Mouse (Mus musculus): ENCODE measurements around the gene Galntl6. TPM values are rescaled to one million over a fixed set of nuclear protein-coding genes. Genes with fewer than 3 reads are reported as not detected.

Gene Galntl6
- 0.33 and 0.75 TPM in 2 replicates for polyA plus RNA-seq (2014; fragmentation: Nextera tagmentation; extraction: Ambion mirVana)

- H3K36me3 ChIP-seq (ENCODE audit: control insufficient read depth, insufficient read depth, low read length): no peaks in the 10 kb centered on the region
- H3K27me3 ChIP-seq (ENCODE audit: control insufficient read depth, insufficient read depth, low read length): peaks cover 12% of the 10 kb centered on the region
- peak within 1 kb of the TSS; percentile 51 for H3K9ac ChIP-seq (ENCODE audit: low read length)
- H3K4me3 ChIP-seq (ENCODE audit: low read depth, low read length): peak within 1 kb of the TSS; percentile 59
- peak within 1 kb of the TSS; percentile 99 for H3K4me2 ChIP-seq
- DNase-seq (ENCODE audit: low spot score, missing footprints) (peak; percentile 94), ATAC-seq (ENCODE audit: low FRiP score) (peak; percentile 74)
- no peak within 1 kb of the TSS for H3K27ac ChIP-seq (ENCODE audit: low read depth, low read length)
- no peaks in the 10 kb centered on the region for H3K9me3 ChIP-seq (ENCODE audit: control insufficient read depth, low read length)
- H3K4me1 ChIP-seq (ENCODE audit: control insufficient read depth, insufficient read depth, low read length): peaks cover 4% of the 10 kb centered on the region
- under 1% methylated on average over 36 of the region's 37 CpGs for WGBS
These were observed at the start of gene Galntl6 for GRCm38 (mm10) chr8:58912196-58912839. Gene Galntl6, minus strand, starts transcription at chr8:58912640.

- Histone ChIP-seq H3K9ac (ENCODE audit: low read length) (no peak overlapping the region), H3K4me2 (no peak overlapping the region), H3K9me3 (ENCODE audit: control insufficient read depth, low read length) (no peaks in the 10 kb centered on the region), H3K27ac (ENCODE audit: low read depth, low read length) (no peak overlapping the region), H3K36me3 (ENCODE audit: control insufficient read depth, insufficient read depth, low read length) (no peaks in the 10 kb centered on the region), H3K4me3 (ENCODE audit: low read depth, low read length) (no peak overlapping the region), H3K4me1 (ENCODE audit: control insufficient read depth, insufficient read depth, low read length) (no peaks in the 10 kb centered on the region), H3K27me3 (ENCODE audit: control insufficient read depth, insufficient read depth, low read length) (no peaks in the 10 kb centered on the region)
- 71% methylated on average over 5 of the region's 5 CpGs for WGBS
- ATAC-seq (ENCODE audit: low FRiP score) (peak; percentile 24; the same call in 1 of the 2 replicates), DNase-seq (ENCODE audit: low spot score, missing footprints) (no peak)
These were observed 44.8 kb upstream of the Galntl6 start for GRCm38 (mm10) chr8:58957195-58957739.

GRCm38 (mm10) chr8:58943773-58944172 lies 31.3 kb upstream of the Galntl6 start:
- H3K27ac ChIP-seq (ENCODE audit: low read depth, low read length): no peak overlapping the region
- 93% methylated on average over 4 of the region's 4 CpGs for WGBS
- H3K36me3 ChIP-seq (ENCODE audit: control insufficient read depth, insufficient read depth, low read length): no peaks in the 10 kb centered on the region
- no peak for ATAC-seq (ENCODE audit: low FRiP score)
- H3K4me3 ChIP-seq (ENCODE audit: low read depth, low read length): no peak overlapping the region
- no peaks in the 10 kb centered on the region for H3K27me3 ChIP-seq (ENCODE audit: control insufficient read depth, insufficient read depth, low read length)
- H3K4me2 ChIP-seq: no peak overlapping the region
- no peak for DNase-seq (ENCODE audit: low spot score, missing footprints)
- H3K9ac ChIP-seq (ENCODE audit: low read length): no peak overlapping the region
- H3K9me3 ChIP-seq (ENCODE audit: control insufficient read depth, low read length): no peaks in the 10 kb centered on the region
- H3K4me1 ChIP-seq (ENCODE audit: control insufficient read depth, insufficient read depth, low read length): no peaks in the 10 kb centered on the region

GRCm38 (mm10) chr8:58931066-58931465 lies 18.6 kb upstream of the Galntl6 start:
- DNase-seq (ENCODE audit: low spot score, missing footprints) (no peak), ATAC-seq (ENCODE audit: low FRiP score) (no peak)
- no peaks in the 10 kb centered on the region for H3K36me3 ChIP-seq (ENCODE audit: control insufficient read depth, insufficient read depth, low read length)
- H3K27ac ChIP-seq (ENCODE audit: low read depth, low read length): no peak overlapping the region
- H3K4me3 ChIP-seq (ENCODE audit: low read depth, low read length): no peak overlapping the region
- H3K9me3 ChIP-seq (ENCODE audit: control insufficient read depth, low read length): no peaks in the 10 kb centered on the region
- H3K27me3 ChIP-seq (ENCODE audit: control insufficient read depth, insufficient read depth, low read length): no peaks in the 10 kb centered on the region
- no peaks in the 10 kb centered on the region for H3K4me1 ChIP-seq (ENCODE audit: control insufficient read depth, insufficient read depth, low read length)
- no peak overlapping the region for H3K4me2 ChIP-seq
- 78% methylated on average over 1 of the region's 1 CpGs for WGBS
- H3K9ac ChIP-seq (ENCODE audit: low read length): no peak overlapping the region

GRCm38 (mm10) chr8:58915142-58915541 lies 2.7 kb upstream of the Galntl6 start:
- Histone ChIP-seq H3K27me3 (ENCODE audit: control insufficient read depth, insufficient read depth, low read length) (peaks cover 12% of the 10 kb centered on the region), H3K4me2 (no peak overlapping the region), H3K9ac (ENCODE audit: low read length) (no peak overlapping the region), H3K4me3 (ENCODE audit: low read depth, low read length) (no peak overlapping the region), H3K36me3 (ENCODE audit: control insufficient read depth, insufficient read depth, low read length) (no peaks in the 10 kb centered on the region), H3K27ac (ENCODE audit: low read depth, low read length) (no peak overlapping the region), H3K4me1 (ENCODE audit: control insufficient read depth, insufficient read depth, low read length) (peaks cover 4% of the 10 kb centered on the region), H3K9me3 (ENCODE audit: control insufficient read depth, low read length) (no peaks in the 10 kb centered on the region)
- 75% methylated on average over 2 of the region's 2 CpGs for WGBS
- ATAC-seq (ENCODE audit: low FRiP score): no peak
- no peak for DNase-seq (ENCODE audit: low spot score, missing footprints)

- peaks cover 4% of the 10 kb centered on the region for H3K4me1 ChIP-seq (ENCODE audit: control insufficient read depth, insufficient read depth, low read length)
- no peak overlapping the region; the same call in 1 of the 2 replicates for H3K4me2 ChIP-seq
- ATAC-seq (ENCODE audit: low FRiP score): no peak
- no peak overlapping the region for H3K27ac ChIP-seq (ENCODE audit: low read depth, low read length)
- H3K36me3 ChIP-seq (ENCODE audit: control insufficient read depth, insufficient read depth, low read length): no peaks in the 10 kb centered on the region
- 72% methylated on average over 2 of the region's 3 CpGs for WGBS
- H3K9me3 ChIP-seq (ENCODE audit: control insufficient read depth, low read length): no peaks in the 10 kb centered on the region
- H3K9ac ChIP-seq (ENCODE audit: low read length): no peak overlapping the region
- no peak overlapping the region for H3K4me3 ChIP-seq (ENCODE audit: low read depth, low read length)
- DNase-seq (ENCODE audit: low spot score, missing footprints): no peak
- peaks cover 12% of the 10 kb centered on the region for H3K27me3 ChIP-seq (ENCODE audit: control insufficient read depth, insufficient read depth, low read length)
These were observed 1.2 kb upstream of the Galntl6 start for GRCm38 (mm10) chr8:58913640-58913968.

- ATAC-seq (ENCODE audit: low FRiP score): peak; percentile 63
- Histone ChIP-seq H3K4me1 (ENCODE audit: control insufficient read depth, insufficient read depth, low read length) (peaks cover 4% of the 10 kb centered on the region), H3K36me3 (ENCODE audit: control insufficient read depth, insufficient read depth, low read length) (no peaks in the 10 kb centered on the region), H3K9me3 (ENCODE audit: control insufficient read depth, low read length) (no peaks in the 10 kb centered on the region), H3K27me3 (ENCODE audit: control insufficient read depth, insufficient read depth, low read length) (peaks cover 12% of the 10 kb centered on the region), H3K27ac (ENCODE audit: low read depth, low read length) (no peak overlapping the region), H3K9ac (ENCODE audit: low read length) (peak overlapping the region; percentile 51), H3K4me3 (ENCODE audit: low read depth, low read length) (peak overlapping the region; percentile 59), H3K4me2 (peak overlapping the region; percentile 99)
- 2% methylated on average over 30 of the region's 30 CpGs for WGBS
- peak; percentile 91 for DNase-seq (ENCODE audit: low spot score, missing footprints)
These were observed 600 bp upstream of the Galntl6 start for GRCm38 (mm10) chr8:58912840-58913639.

- Histone ChIP-seq H3K4me1 (ENCODE audit: control insufficient read depth, insufficient read depth, low read length) (peaks cover 4% of the 10 kb centered on the region), H3K9ac (ENCODE audit: low read length) (peak within 1 kb of the TSS; percentile 51), H3K4me2 (peak within 1 kb of the TSS; percentile 99), H3K27me3 (ENCODE audit: control insufficient read depth, insufficient read depth, low read length) (peaks cover 12% of the 10 kb centered on the region), H3K27ac (ENCODE audit: low read depth, low read length) (no peak within 1 kb of the TSS), H3K36me3 (ENCODE audit: control insufficient read depth, insufficient read depth, low read length) (no peaks in the 10 kb centered on the region), H3K9me3 (ENCODE audit: control insufficient read depth, low read length) (no peaks in the 10 kb centered on the region), H3K4me3 (ENCODE audit: low read depth, low read length) (peak within 1 kb of the TSS; percentile 59)
- ATAC-seq (ENCODE audit: low FRiP score): peak; percentile 36
- no peak for DNase-seq (ENCODE audit: low spot score, missing footprints)
- 8% methylated on average over 14 of the region's 14 CpGs for WGBS
These were observed 763 bp downstream of the Galntl6 start, which contains the start of gene BC030500 for GRCm38 (mm10) chr8:58911677-58912076. Gene BC030500, plus strand, starts transcription at chr8:58911755.

GRCm38 (mm10) chr8:58904465-58904864 lies 8.0 kb downstream of the Galntl6 start:
- DNase-seq (ENCODE audit: low spot score, missing footprints) (peak; percentile 88), ATAC-seq (ENCODE audit: low FRiP score) (peak; percentile 62)
- 9% methylated on average over 2 of the region's 2 CpGs for WGBS
- H3K4me3 ChIP-seq (ENCODE audit: low read depth, low read length): no peak overlapping the region
- no peaks in the 10 kb centered on the region for H3K4me1 ChIP-seq (ENCODE audit: control insufficient read depth, insufficient read depth, low read length)
- H3K9ac ChIP-seq (ENCODE audit: low read length): no peak overlapping the region
- no peaks in the 10 kb centered on the region for H3K27me3 ChIP-seq (ENCODE audit: control insufficient read depth, insufficient read depth, low read length)
- H3K36me3 ChIP-seq (ENCODE audit: control insufficient read depth, insufficient read depth, low read length): no peaks in the 10 kb centered on the region
- no peaks in the 10 kb centered on the region for H3K9me3 ChIP-seq (ENCODE audit: control insufficient read depth, low read length)
- H3K27ac ChIP-seq (ENCODE audit: low read depth, low read length): no peak overlapping the region
- no peak overlapping the region for H3K4me2 ChIP-seq
